12 mouse cellular contexts compared by ENCODE assay signal in the genomic region with DNA sequence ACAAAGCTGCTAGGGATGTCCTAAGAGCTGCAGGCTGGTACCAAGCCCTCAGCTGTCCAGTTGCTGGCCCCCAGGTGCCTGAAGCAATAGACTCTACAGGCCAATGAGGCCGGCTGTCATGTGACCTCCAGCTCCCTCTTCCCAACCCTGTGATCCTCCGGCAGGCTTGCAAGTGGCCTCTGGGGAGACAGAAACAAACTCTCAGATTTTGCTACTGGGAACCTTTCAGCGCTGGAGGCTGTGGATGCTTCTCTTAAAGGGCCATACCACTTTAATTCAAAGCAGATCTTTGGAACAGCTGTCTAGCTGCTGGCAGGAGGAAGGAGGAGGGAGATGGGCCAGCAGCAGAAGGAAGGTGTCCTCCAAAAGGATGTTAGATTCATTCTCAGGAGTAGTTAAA. TPM values are rescaled to one million over a fixed set of nuclear protein-coding genes. Genes with fewer than 3 reads are reported as not detected.
DNase-seq lines count a peak whose midpoint lies in the region; ATAC-seq and TF ChIP-seq lines count a peak whose summit lies in the region.
"Had no signal": no experiment of that assay in that cellular context is flagged by ENCODE, and none has a peak within 500 bp of the region (broad histone marks: within the 10 kb centered on the region; RNA-seq: fewer than 3 reads in every experiment).

No protein-coding gene starts in this region.

- WGBS in hindbrain, embryonic 13.5 days = 7% methylated on average over 3 of the region's 3 CpGs
- WGBS in hindbrain, embryonic 14.5 days = 9% methylated on average over 3 of the region's 3 CpGs
- WGBS in forebrain, embryonic 15.5 days = 4% methylated on average over 3 of the region's 3 CpGs

- no peaks in the 10 kb centered on the region for H3K9me3 ChIP-seq in hindbrain, embryonic 13.5 days
- H3K9me3 ChIP-seq in hindbrain, embryonic 14.5 days (ENCODE audit: control insufficient read depth, low read length) = no peaks in the 10 kb centered on the region
- H3K9me3 ChIP-seq in forebrain, embryonic 15.5 days = no peaks in the 10 kb centered on the region
- H3K9me3 ChIP-seq: hindbrain, embryonic 15.5 days; midbrain, embryonic 10.5 days had no signal

- H3ac ChIP-seq in myocyte (ENCODE audit: control insufficient read depth, insufficient read length) = no peak overlapping the region

- peaks cover 39% of the 10 kb centered on the region for H3K27me3 ChIP-seq in hindbrain, embryonic 13.5 days
- peaks cover 24% of the 10 kb centered on the region for H3K27me3 ChIP-seq in hindbrain, embryonic 14.5 days (ENCODE audit: control insufficient read depth, insufficient read depth, low read length)
- H3K27me3 ChIP-seq in myocyte (ENCODE audit: control insufficient read depth, insufficient read depth, insufficient read length) = peaks cover 16% of the 10 kb centered on the region
- peaks cover 31% of the 10 kb centered on the region for H3K27me3 ChIP-seq in forebrain, embryonic 15.5 days

- no peak for TF ChIP-seq POLR2A in myocyte (IDR thresholded peaks at IDR 0.05; ENCODE audit: insufficient read length, low read depth)

- H3K79me2 ChIP-seq in myocyte (ENCODE audit: control insufficient read depth, insufficient read depth) = no peaks in the 10 kb centered on the region

- no peak for DNase-seq in hindbrain, embryonic 14.5 days (ENCODE audit: low spot score)
- DNase-seq in NIH3T3 (ENCODE audit: low read depth) = peak; percentile 50
- peak; percentile 62 for DNase-seq in embryo, embryonic 11 days
- DNase-seq in cerebellum, adult 11 months = no peak
- DNase-seq: kidney, adult 11 months had no signal

- no peak overlapping the region for H3K27ac ChIP-seq in hindbrain, embryonic 13.5 days
- no peak overlapping the region for H3K27ac ChIP-seq in hindbrain, embryonic 14.5 days
- no peak overlapping the region for H3K27ac ChIP-seq in forebrain, embryonic 15.5 days (replicated peaks)
- H3K27ac ChIP-seq: hindbrain, embryonic 15.5 days; midbrain, embryonic 10.5 days had no signal

- H3K4me2 ChIP-seq in hindbrain, embryonic 13.5 days = no peak overlapping the region
- H3K4me2 ChIP-seq in hindbrain, embryonic 14.5 days (replicated peaks) = no peak overlapping the region
- no peak overlapping the region for H3K4me2 ChIP-seq in myocyte (ENCODE audit: low read depth)
- no peak overlapping the region for H3K4me2 ChIP-seq in forebrain, embryonic 15.5 days (replicated peaks)
- H3K4me2 ChIP-seq: hindbrain, embryonic 15.5 days; liver, embryonic 11.5 days had no signal

- no peak for ATAC-seq in hindbrain, embryonic 13.5 days (ENCODE audit: low FRiP score)
- no peak for ATAC-seq in hindbrain, embryonic 14.5 days (ENCODE audit: low FRiP score)
- ATAC-seq in forebrain, embryonic 15.5 days (replicated peaks) = no peak

- H3K36me3 ChIP-seq in hindbrain, embryonic 13.5 days = no peaks in the 10 kb centered on the region
- H3K36me3 ChIP-seq in hindbrain, embryonic 14.5 days (replicated peaks; ENCODE audit: control insufficient read depth, insufficient read depth) = no peaks in the 10 kb centered on the region
- H3K36me3 ChIP-seq in myocyte (ENCODE audit: control insufficient read depth, insufficient read depth) = no peaks in the 10 kb centered on the region
- no peaks in the 10 kb centered on the region for H3K36me3 ChIP-seq in forebrain, embryonic 15.5 days
- H3K36me3 ChIP-seq: hindbrain, embryonic 15.5 days; midbrain, embryonic 10.5 days had no signal

- no peak overlapping the region for H3K4me3 ChIP-seq in hindbrain, embryonic 13.5 days
- H3K4me3 ChIP-seq in hindbrain, embryonic 14.5 days (replicated peaks; ENCODE audit: low read length) = no peak overlapping the region
- no peak overlapping the region for H3K4me3 ChIP-seq in myocyte
- no peak overlapping the region for H3K4me3 ChIP-seq in forebrain, embryonic 15.5 days
- H3K4me3 ChIP-seq: hindbrain, embryonic 15.5 days; midbrain, embryonic 10.5 days had no signal

- H3K9ac ChIP-seq in hindbrain, embryonic 13.5 days = 0 out of 2 replicates have a peak overlapping the region, but pooled peaks have one; percentile 43
- H3K9ac ChIP-seq in hindbrain, embryonic 14.5 days = no peak overlapping the region
- no peak overlapping the region for H3K9ac ChIP-seq in forebrain, embryonic 15.5 days (replicated peaks)
- H3K9ac ChIP-seq: hindbrain, embryonic 15.5 days had no signal

- H3K4me1 ChIP-seq in hindbrain, embryonic 13.5 days (replicated peaks) = no peaks in the 10 kb centered on the region; the same call in 1 of the 2 replicates
- H3K4me1 ChIP-seq in hindbrain, embryonic 14.5 days (replicated peaks; ENCODE audit: control insufficient read depth, insufficient read depth, low read length) = no peaks in the 10 kb centered on the region
- no peaks in the 10 kb centered on the region for H3K4me1 ChIP-seq in forebrain, embryonic 15.5 days
- H3K4me1 ChIP-seq: hindbrain, embryonic 15.5 days had no signal

TF ChIP-seq in myocyte, 11 proteins besides CTCF, POLR2A, EP300 and RAD21:
- TF ChIP-seq MYOD1 (IDR thresholded peaks at IDR 0.05; ENCODE audit: control insufficient read depth in 1 of 3, insufficient read length in 2 of 3, low read depth in 2 of 3) (no peak), USF1 (IDR thresholded peaks at IDR 0.05; ENCODE audit: low read depth) (peak; percentile 61), CEBPB (IDR thresholded peaks at IDR 0.05; ENCODE audit: insufficient read depth, poor library complexity, severe bottlenecking) (no peak)

RNA-seq across cellular contexts. Expression of gene Notum, which starts 5.6 kb away (rescaled TPM):
- 0.91 and 0.98 TPM in 2 replicates for polyA plus RNA-seq in hindbrain, embryonic 13.5 days (2015; fragmentation: Nextera tagmentation; extraction: Ambion mirVana)
- polyA plus RNA-seq in hindbrain, embryonic 14.5 days (2014; fragmentation: Nextera tagmentation; extraction: Ambion mirVana) = 2.2 and 3.5 TPM in 2 replicates
- polyA plus RNA-seq in myocyte (2012; fragmentation: generic; extraction: Trizol) = 0.19 TPM
- polyA plus RNA-seq in forebrain, embryonic 15.5 days (2015; fragmentation: Nextera tagmentation; extraction: Ambion mirVana) = 0.46 and 1.1 TPM in 2 replicates
- polyA plus RNA-seq: thymus, postnatal 0 days had no signal

RNA-seq across cellular contexts. Expression of gene Aspscr1, which starts 6.2 kb away (rescaled TPM):
- polyA plus RNA-seq in hindbrain, embryonic 13.5 days (2015; fragmentation: Nextera tagmentation; extraction: Ambion mirVana) = 152 and 161 TPM in 2 replicates
- 123 and 136 TPM in 2 replicates for polyA plus RNA-seq in hindbrain, embryonic 14.5 days (2014; fragmentation: Nextera tagmentation; extraction: Ambion mirVana)
- polyA plus RNA-seq in myocyte (2012; fragmentation: generic; extraction: Trizol) = 65.9 TPM
- 144 and 154 TPM in 2 replicates for polyA plus RNA-seq in forebrain, embryonic 15.5 days (2015; fragmentation: Nextera tagmentation; extraction: Ambion mirVana)

RNA-seq across cellular contexts. Expression of gene Myadml2, which starts 18.7 kb away (rescaled TPM):
- 0.36 and 0.77 TPM in 2 replicates for polyA plus RNA-seq in hindbrain, embryonic 13.5 days (2015; fragmentation: Nextera tagmentation; extraction: Ambion mirVana)
- 1.1 and 1.4 TPM in 2 replicates for polyA plus RNA-seq in hindbrain, embryonic 14.5 days (2014; fragmentation: Nextera tagmentation; extraction: Ambion mirVana)
- 4.6 TPM for polyA plus RNA-seq in myocyte (2012; fragmentation: generic; extraction: Trizol)
- 0.47 TPM in 1 of 2 replicates, not detected in the other for polyA plus RNA-seq in forebrain, embryonic 15.5 days (2015; fragmentation: Nextera tagmentation; extraction: Ambion mirVana)
- polyA plus RNA-seq: midbrain, embryonic 10.5 days had no signal

RNA-seq across cellular contexts. Expression of gene Pycr1, which starts 23.0 kb away (rescaled TPM):
- polyA plus RNA-seq in hindbrain, embryonic 13.5 days (2015; fragmentation: Nextera tagmentation; extraction: Ambion mirVana) = 22.9 and 23.3 TPM in 2 replicates
- 16.8 and 17.9 TPM in 2 replicates for polyA plus RNA-seq in hindbrain, embryonic 14.5 days (2014; fragmentation: Nextera tagmentation; extraction: Ambion mirVana)
- polyA plus RNA-seq in myocyte (2012; fragmentation: generic; extraction: Trizol) = 56.9 TPM
- polyA plus RNA-seq in forebrain, embryonic 15.5 days (2015; fragmentation: Nextera tagmentation; extraction: Ambion mirVana) = 30.9 and 35.3 TPM in 2 replicates

RNA-seq across cellular contexts. Expression of gene Mafg, which starts 33.2 kb away (rescaled TPM):
- 27.5 and 30.8 TPM in 2 replicates for polyA plus RNA-seq in hindbrain, embryonic 13.5 days (2015; fragmentation: Nextera tagmentation; extraction: Ambion mirVana)
- polyA plus RNA-seq in hindbrain, embryonic 14.5 days (2014; fragmentation: Nextera tagmentation; extraction: Ambion mirVana) = 35.4 and 37.8 TPM in 2 replicates
- polyA plus RNA-seq in myocyte (2012; fragmentation: generic; extraction: Trizol) = 43.1 TPM
- polyA plus RNA-seq in forebrain, embryonic 15.5 days (2015; fragmentation: Nextera tagmentation; extraction: Ambion mirVana) = 42.1 and 44.1 TPM in 2 replicates

Comparison
In these comparisons a context has a peak if more than half of its experiments do, and no peak if none do; other contexts are left out.
1. DNase-seq: peak in NIH3T3 (single experiment) and embryo, embryonic 11 days (single experiment); none in hindbrain, embryonic 14.5 days (single experiment) and cerebellum, adult 11 months (single experiment).